Mouse (Mus musculus): ENCODE data around the gene Gng13.
"Not testable (repeated sequence)": the region's sequence is repeated elsewhere in the genome, so short reads cannot be mapped to it uniquely, and the experiment has no call there.

The Gng13 gene

DNA sequence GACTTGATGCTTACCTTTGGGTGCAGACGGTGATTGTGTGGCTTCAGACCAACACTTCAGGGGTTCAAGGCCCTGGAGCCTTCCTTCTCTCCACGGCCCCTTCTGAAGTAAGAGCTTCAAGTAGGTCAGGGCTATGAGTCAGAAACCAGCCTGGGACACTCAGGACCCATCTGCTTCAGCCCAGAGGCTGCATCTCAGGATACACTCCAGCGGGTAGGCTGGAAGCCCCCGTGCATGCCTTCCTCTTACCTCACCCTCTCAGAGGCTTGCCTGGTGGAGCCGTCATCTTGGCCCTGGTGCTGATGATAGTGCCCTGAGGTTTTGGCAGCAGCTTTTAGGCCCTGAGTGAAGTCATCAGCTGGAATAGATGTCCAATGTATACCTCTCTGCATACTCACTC lies 18.3 kb downstream of the Gng13 start:
- no peak for DNase-seq (ENCODE audit: low read depth)

GRCm38 (mm10) chr17:25735745-25736144 lies 18.8 kb downstream of the Gng13 start, which contains the start of gene Mslnl:
Gene Mslnl, plus strand, starts transcription at chr17:25736042.
- no peak for DNase-seq (ENCODE audit: low read depth)

DNA sequence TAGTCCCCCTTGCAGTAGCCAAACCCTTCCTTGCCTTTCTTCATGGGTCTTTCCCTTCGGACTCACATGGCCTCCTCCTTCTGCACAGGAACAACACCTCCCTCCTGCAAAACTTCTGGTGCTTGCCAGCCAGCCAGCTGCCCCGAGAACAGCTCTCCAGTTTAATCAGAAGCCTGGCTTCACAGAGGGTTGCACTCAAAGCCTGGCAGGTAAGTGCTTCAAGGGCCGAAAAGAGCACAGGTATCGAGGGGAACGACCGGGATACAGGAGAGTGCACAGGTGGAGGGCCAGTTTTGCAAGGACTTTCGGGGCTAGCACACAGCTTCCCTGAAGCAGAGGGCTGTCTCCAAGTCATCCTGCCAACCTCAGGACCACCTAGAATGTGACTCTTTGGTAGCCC lies 21.9 kb downstream of the Gng13 start:
- DNase-seq (ENCODE audit: low read depth) = no peak

- DNase-seq (ENCODE audit: low read depth) = not testable (repeated sequence)
Observed at GRCm38 (mm10) chr17:25741471-25741870, 24.5 kb downstream of the Gng13 start.

DNA sequence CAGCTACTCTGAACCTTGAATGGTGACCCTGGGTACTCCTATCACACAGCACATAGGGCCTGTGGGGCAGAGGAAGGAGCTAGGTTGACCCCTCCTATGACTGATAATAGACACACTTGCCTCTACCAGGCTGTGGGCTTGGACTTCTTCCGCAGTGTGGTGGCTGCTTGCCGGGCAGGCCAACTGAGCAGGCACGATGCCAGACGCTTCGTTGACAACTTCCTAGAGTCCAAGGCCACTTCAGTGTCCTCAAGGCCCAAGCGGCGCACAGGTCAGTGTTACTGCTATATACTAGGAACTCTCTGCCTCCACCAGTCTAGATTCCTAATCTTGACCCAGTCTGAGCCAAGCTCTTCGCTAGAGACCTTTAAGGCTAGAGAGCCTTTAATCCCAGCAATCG lies 26.9 kb downstream of the Gng13 start:
- DNase-seq (ENCODE audit: low read depth) = no peak

- DNase-seq (ENCODE audit: low read depth) = no peak
Observed at GRCm38 (mm10) chr17:25744311-25744710, 27.3 kb downstream of the Gng13 start.

GRCm38 (mm10) chr17:25748238-25748637 lies 31.3 kb downstream of the Gng13 start:
- no peak for DNase-seq (ENCODE audit: low read depth)

- no peak for DNase-seq (ENCODE audit: low read depth)
Observed at GRCm38 (mm10) chr17:25749314-25749713, 32.3 kb downstream of the Gng13 start.

DNA sequence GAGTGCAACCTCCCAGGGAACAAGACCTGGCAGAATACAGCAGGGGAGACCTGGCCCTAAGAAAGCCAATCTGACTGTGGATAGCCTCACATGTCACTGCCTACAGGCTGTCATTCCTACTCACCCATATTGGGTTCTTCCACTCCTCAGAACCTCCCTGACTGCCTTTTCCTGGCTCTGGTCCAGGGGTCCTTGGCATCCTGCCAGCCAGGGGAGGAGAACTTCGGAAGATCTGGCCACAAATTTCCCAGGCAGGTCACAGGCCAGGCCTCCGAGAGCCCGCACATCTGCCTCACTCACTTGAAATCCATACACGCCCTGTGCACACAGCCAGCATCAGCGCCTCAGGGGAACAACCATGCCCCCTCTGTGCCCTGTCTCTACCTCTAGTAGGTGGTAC lies 34.5 kb downstream of the Gng13 start:
- no peak for DNase-seq (ENCODE audit: low read depth)

DNA sequence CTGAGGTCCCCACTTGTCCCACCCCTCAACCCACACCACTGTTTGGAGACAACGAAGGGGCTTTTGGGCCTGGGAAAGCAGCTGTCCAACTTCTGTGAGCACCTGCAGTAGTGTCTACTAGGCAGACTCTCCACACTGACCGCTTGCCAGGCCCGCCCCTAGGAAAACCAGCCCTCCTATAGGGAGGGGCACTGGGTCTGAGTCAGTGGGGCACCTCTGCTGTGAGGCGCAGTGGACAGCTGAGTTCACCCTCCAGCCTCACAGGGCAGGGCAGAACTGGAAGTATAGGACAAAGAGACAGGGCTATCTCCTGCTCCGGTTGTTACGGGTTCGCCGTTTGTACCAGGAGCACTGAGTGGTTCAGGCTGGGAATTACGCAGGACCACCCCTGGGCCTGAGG lies 37.3 kb downstream of the Gng13 start, which contains the start of gene Msln:
TSS of gene Msln (minus strand) at position 138 of the 400 bp plus-strand sequence.
- no peak for DNase-seq (ENCODE audit: low read depth)

GRCm38 (mm10) chr17:25755086-25755485 lies 38.1 kb downstream of the Gng13 start:
- no peak for DNase-seq (ENCODE audit: low read depth)

- DNase-seq (ENCODE audit: low read depth) = no peak
Observed at GRCm38 (mm10) chr17:25755627-25756377, 38.8 kb downstream of the Gng13 start.

GRCm38 (mm10) chr17:25756378-25757242 lies 39.6 kb downstream of the Gng13 start:
- no peak for DNase-seq (ENCODE audit: low read depth)

DNA sequence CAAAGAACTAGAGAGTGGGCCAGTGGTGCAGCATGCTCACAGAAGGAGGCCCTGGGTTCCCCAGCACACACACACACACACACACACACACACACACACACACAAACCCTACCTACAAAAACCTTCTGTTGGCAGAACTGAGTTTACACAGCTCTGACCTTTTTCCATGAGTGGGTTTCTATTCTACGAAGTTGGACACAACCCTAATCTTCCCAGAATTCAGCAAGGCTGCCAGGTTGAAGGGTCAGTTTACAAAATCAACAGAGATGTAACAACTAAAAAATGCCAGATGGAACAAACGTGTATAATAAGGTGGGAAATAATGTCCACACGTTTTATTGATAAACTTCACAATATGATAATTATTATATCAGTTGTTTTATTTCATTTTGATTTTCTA lies 40.7 kb downstream of the Gng13 start:
- DNase-seq (ENCODE audit: low read depth) = no peak

DNA sequence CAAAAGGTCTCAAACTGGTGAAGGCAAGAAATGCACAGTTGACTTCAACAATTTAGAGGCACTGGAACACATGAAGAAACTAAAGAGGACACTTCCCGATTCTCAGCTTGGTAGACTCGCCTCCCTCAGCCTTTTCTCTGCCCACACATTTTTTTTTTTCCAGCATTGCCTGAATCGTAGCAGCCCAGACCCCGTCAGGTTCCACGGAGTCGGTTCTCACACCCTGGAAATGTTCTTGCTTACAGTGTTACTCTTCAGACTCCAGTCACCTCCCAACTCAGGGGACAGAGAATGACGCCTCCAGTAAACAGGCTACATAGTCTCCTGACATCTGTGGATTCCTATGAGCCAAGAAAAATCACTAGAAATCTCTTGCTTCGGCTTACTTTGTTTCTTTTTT lies 43.2 kb downstream of the Gng13 start:
- no peak for DNase-seq (ENCODE audit: low read depth)

DNA sequence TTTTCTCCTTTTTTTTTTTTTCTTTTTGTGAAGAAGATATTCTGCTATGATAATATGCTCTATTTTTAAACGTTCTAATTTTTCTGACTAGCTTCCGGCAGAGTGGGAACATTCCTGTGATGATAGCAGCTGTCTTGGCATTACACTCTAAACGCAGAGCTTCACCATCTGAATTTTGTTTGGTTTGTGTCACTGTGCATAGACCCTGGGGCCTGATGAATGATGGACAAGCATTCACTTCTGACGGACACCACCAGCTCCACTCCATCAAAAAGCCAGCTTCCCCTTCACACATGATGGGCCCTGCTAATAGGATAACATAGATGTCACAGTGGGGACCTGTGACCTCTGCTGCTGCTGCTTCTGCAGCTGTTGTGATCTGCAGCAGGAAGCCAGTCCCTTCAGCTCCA lies 44.6 kb downstream of the Gng13 start:
- no peak for DNase-seq (ENCODE audit: low read depth)

DNA sequence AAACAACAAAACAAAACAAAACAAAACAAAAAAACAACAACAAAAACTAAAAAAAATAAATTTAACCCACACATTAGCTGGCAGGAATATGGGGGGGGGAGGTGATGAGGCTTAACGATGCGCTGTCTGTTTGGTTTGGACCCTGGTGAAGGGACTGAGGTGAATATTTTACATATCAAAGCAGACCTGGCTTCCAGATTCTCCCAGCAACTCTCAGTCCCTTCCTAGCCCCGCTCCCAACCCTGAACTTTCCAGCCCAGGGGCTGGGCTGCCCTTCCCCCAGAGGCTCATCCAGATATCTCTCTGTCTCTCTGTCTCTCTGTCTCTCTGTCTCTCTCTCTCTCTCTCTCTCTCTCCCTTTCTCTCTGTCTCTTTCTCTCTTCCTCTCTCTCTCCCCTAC lies 45.6 kb downstream of the Gng13 start:
- DNase-seq (ENCODE audit: low read depth) = no peak

DNA sequence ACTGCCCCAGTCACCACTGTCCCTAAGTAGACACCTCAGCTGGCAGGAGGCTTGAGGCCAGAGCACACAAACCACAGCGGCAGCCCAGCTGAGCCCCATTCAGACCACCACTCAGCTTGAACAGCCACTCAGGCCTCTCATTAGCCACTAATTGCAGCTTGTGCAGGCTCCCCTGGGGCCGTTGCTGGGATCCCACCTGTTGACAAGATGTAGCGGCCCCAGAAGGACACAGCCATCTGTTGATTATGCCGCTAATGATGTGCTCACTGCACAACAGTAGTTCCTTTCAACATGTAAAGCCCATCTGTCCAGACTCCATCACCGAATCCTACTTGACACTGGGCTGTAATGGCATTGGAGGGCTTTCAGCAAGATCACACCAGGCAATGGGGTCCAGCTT lies 48.9 kb downstream of the Gng13 start:
- no peak for DNase-seq (ENCODE audit: low read depth)
